Mouse (Mus musculus) spleen, embryonic (tissue): ENCODE measurements around the gene Gm12830.

Source experiments
- CTCF ChIA-PET: fragments of 350-600 bp; sonication (Branson Sonifier 250); formaldehyde crosslinking; loops from one replicate; lab custom pipeline; 2022; lab: Charles Lee

The Gm12830 gene

DNA sequence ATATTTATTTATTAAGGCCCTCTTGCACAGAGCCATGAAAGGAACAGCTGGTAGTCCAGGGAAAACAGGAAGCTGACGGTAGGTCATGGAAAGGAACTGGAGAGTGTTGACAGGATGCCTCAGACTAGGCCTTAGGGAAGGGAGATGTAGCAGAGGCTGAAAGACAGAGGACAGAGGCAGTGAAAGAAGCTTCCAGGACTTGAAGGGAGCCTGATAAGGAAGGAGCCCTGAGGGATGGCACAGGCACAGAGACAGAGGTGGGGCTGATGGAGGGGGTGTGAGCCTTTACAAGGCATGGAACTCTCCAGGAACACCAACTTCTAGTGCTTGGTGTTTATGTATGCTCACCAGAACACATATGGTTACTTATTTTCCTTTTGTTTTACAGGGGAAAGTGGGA is 23.1 kb downstream of the Gm12830 start:
- CTCF ChIA-PET, result no interaction called here

- CTCF ChIA-PET, result no interaction called here
These were observed 24.1 kb downstream of the Gm12830 start for GRCm38 (mm10) chr4:114845622-114846021.

- CTCF ChIA-PET, result no interaction called here
These were observed 25.2 kb downstream of the Gm12830 start for GRCm38 (mm10) chr4:114846723-114847122.

DNA sequence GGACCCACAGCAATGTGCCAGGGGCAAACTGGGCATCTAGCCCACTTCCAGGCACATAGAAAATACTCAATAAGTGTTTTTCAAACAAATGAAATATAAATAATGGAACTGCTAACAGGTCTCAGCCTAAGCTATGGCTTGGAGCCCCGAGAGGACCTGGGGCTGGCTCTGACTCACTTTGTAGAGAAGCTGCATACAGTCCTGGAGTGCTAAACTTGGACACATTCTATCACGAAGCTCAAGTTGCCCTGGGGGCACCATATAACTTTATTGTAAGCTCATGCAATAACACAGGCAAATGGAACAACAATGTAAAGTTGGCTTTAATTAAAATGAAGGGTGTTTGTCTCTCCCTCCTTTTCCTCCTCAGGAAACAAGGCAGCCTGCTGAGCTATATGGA is 32.4 kb downstream of the Gm12830 start:
- CTCF ChIA-PET, result no interaction called here

DNA sequence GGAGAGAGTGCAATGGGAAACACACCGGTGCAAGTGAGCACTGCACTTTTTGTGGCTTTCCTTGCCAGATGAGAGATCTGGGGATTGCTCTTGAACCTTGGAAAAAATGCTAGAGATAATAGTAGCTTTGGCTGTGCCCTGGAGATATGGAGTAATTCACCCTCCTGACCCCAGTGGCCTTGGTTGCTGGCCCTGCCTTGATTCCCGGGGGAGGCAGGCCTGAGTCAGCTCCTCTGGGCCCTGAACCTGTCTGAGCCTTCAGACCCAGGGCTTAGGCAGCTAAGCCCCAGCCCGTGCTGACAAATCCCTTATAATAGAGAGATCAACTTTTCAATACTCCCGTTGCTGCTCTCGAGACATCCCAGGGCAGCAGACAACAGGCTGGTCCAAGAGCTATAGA is 36.9 kb downstream of the Gm12830 start:
- CTCF ChIA-PET, result no interaction called here

DNA sequence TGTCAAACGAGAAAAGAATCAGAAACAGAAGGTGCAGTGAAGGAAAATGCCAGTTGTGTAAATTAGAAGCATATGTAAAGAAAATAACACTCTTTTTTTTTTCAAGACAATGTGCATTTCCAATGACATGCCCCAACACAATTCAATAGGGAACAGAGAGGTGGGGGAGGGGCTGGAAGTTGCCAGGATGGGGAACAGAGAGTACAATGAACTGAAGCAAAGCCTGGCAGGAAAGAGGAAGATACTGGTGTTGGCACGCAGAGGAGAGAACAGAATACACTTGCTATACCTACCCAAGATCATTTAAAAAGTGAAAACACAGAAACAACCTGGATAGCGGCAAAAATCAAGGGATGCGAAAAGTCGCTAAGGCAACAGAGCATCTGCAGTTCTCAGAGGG is 41.6 kb downstream of the Gm12830 start:
- CTCF ChIA-PET, result no interaction called here

DNA sequence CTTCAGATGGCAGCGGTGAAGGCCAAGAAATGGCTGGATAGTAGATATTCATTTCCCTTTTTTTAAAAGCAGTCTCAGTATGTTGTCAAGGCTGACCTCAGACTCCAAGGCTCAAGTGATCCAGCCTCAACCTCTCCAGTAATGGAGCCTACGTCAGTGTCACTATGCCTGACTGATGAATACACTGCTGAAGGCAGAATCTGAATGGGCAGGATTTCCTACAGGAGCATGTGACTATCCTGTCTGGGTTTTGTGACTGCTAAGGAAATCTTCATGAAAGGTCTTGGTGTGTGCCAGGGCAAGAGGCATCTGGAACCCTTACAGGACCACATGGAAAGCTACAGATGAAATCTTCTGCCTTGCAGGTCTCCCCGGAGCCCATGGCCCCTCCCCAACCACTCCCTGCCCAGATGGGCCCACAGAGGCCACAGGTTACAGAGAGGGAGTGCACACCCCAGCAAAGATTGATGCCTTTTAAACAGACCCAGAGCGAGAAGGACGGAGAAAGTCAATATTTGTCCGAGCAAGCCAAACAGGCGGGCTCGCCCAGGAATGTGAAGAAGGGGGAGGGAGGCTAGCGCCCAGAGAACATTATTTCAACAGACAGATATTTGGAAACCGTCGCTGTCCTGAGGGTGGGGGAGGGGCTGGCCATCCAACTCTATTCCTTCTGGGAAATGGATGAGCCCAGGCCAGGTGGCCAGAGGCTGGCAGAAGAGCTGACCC is 48.4 kb downstream of the Gm12830 start:
- CTCF ChIA-PET, result no interaction called here

DNA sequence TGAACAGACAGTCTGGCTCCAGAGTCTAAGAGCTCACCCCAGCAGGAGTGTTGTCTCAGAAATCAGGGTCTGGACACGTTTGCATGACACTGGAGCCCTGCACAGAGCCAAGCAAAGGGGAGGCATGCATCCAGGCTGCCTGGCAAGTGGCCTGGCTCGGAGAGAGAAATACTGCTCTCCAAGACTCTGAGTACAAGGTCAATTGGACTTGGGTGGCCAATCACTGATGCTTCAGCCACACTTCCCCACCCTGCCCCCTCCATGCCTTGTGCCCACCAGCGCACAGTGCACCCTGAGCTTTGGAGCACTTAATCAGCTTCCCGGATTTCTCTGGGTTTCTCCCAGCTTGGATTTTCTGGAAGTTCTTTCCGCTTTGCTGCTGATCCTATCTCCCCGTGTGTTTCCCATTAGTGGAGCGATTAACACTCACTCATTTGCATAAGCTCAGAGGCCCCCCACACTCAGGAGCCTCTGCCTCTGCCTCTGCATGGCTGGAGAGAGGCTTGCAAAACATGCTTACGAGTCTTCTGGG is 55.0 kb downstream of the Gm12830 start:
- CTCF ChIA-PET, result no interaction called here

- CTCF ChIA-PET, result interaction anchor here (0.6 to 0.7 kb wide), 2 partner anchors 18 to 20 kb away, joined by 3 to 9 read pairs; no protein-coding TSS in a partner anchor
These were observed 60.7 kb downstream of the Gm12830 start for GRCm38 (mm10) chr4:114882232-114882631.

DNA sequence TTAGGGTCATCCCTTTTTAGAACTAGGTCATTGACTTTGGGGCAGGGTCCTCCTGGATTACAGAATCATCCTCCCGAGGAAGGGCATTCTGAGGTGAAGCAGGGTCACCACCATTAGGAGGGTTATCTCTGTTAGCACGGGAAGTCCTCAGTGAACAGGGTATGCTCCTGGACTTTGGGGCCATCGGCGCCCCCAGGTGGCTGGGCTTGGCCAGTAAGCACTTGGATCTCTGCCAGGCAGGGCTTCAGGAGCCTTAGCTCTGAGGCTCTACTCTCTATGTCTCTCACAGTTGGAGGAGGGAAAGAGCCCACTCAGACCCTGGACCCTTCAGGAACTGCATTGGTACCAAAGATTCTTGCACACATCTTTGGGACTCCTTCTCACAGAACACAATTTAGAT is 76.3 kb downstream of the Gm12830 start:
- CTCF ChIA-PET, result interaction anchor here (0.6 kb wide), 1 partner anchor 1174 kb away, joined by 3 read pairs; no protein-coding TSS in a partner anchor

DNA sequence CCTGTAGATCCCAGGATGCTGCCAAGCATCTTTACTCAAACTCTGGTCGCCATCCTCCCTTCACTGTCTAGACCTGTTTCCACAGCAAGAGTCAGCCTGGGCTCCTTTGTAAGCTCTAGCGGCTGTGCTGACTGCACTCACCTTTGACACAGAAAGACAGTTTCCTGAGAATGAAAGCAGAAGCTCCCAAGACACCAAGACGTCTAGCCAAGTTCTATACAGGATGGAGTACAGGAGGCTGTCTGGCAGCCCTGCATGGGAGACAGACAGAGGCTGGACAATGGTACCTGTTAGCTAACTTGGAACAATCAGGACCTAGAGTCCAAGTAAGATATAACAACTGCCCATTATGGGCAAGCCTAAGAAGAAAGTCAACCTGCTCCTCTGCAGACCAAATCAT is 78.4 kb downstream of the Gm12830 start:
- CTCF ChIA-PET, result interaction anchor here (0.6 kb wide), 1 partner anchor 18 kb away, joined by 3 read pairs; no protein-coding TSS in a partner anchor

DNA sequence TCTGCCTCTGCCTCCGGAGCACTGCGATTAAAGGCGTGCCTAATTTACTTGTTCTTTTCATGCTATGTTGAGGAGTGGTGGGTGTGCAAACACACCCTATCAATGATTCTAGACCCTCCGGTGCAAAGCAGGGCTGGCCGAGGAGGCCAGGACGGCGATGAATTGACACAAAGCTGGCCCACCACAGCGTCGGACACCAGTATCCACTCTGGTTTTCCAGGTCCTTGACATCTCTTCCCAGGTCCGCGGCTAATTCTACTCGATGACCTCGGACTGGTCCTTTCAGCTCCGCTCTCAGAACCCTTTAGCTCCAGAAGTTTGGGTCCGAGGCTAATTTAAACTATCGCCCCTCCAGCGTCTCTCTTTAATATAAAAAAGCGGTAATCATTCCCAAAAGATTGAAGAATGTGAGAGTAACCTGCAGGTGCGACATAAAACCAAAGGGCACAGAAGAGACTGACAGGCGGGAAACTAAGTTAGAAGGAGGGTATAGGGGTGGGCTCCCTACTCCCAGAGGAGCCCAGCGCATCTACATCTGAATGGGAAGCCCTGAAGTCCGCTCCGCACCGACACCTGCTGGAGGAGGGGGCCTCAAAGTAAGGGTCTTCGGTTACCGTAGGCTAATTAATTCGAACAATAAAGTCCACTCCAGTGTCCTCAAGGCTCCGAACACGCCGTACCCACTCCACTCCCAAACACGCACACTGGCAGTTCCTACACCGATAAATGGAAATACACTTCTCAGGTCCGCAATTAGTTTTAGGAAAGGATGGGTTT is 79.5 kb downstream of the Gm12830 start:
- CTCF ChIA-PET, result no interaction called here

- CTCF ChIA-PET, result no interaction called here
These were observed 80.3 kb downstream of the Gm12830 start for GRCm38 (mm10) chr4:114901643-114902351.

DNA sequence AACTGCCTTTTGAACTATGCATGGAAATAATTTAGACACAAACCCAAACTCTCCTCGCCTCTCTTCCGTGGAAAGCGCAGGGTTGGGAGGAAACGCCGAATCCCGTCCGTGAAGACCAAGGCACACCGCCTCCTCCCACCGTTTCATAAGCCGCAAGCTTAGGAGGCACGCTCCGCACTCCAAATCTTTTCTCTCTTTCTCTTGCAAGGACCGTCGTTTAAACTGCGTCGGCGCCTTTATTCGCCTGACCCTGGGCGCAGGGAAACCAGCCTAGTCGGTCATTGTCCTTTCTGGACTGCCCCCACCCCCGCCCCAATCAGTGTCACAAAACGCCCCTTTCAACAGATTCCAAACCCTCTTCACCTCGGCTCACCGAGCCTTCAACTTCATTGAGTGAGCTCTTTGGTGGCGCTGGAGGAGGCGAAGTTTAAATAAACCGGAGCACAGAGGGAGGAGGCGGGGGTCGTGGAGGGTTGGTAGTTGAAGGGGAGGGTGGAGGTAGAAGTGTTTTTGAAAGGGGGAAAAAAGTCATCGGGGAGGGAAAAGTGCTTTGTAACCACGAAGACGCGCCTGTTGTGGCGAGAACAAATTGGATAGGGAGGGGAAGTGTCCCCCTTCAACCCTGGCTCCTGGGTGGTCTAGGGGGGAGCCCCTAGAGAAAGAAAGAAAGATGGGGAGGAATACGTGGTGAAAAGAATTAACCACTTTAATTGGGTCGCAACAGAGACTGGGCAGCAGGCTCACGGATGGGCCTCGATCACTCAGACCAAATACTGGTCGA is 81.3 kb downstream of the Gm12830 start:
- CTCF ChIA-PET, result no interaction called here

DNA sequence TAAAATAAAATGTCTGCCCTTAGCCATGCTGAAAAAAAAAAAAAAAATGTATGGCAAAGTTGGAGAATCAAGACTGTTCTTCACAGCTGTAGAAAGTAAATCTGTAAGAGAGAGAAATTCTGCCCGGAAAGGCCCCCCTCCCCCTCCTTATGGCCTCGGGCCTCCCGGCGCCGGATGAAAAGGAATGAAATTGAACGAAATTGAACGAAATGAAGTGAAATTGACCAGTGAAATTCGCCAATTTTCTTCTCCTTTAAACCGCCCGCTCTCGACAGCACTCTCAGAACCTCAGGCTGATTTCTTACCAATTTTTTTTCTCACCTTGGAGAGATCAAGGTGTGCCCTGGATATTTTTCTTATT is 81.9 kb downstream of the Gm12830 start:
- CTCF ChIA-PET, result no interaction called here

DNA sequence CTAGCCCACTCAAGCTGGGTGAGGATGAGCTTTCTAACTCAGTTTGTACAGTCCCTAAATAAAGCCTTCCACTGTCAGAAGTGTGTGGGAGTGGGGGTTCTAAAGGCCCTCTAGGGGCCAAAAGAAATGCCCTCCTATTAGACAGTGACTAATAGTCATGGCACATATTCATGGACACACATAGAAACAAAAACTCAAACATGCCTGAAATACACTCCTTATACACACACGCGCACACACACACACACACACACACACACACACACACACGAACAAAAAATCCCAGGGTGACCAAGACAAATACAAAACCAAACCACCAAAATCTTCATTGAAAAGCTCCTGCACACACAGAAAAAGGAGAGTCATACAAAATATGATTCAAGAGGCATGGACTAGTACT is 84.0 kb downstream of the Gm12830 start:
- CTCF ChIA-PET, result no interaction called here
